Mouse (Mus musculus) spleen, postnatal 36 days (tissue): ENCODE results near the gene Cavin1.

ENCODE experiments used
- DNase-seq, 2 experiments: peaks; one replicate each; pipeline ENCODE4 v3.0.0; 2022; ENCODE audit warnings: low spot score in 2 of 2, mixed read lengths in 1 of 2

The Cavin1 gene

GRCm38 (mm10) chr11:100914415-100914814 lies 56.3 kb downstream of the Cavin1 start:
- no peak for DNase-seq

GRCm38 (mm10) chr11:100912401-100913155 lies 58.1 kb downstream of the Cavin1 start:
- DNase-seq, result no peak

GRCm38 (mm10) chr11:100908567-100908966 lies 62.1 kb downstream of the Cavin1 start:
- DNase-seq, result no peak

DNA sequence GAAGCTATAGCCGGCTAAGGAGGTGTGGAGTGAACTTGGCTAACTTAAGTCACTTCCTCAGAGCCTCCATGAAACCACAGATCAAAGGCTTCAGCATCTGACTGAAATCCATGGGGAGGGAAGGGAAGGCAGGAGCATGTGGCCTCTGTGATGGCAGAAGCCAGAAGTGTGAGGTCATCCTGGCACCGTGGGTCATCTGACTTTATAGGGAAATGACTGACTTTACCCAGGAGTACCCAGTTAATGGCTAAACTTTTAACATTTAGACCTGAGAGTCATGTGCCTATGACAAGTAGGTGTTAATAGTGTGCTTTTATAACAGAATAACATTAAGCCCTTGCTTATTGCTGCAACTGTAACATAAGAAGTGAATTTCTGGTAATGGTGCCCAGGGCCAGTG lies 62.6 kb downstream of the Cavin1 start:
- DNase-seq, result no peak

GRCm38 (mm10) chr11:100906885-100907284 lies 63.8 kb downstream of the Cavin1 start:
- no peak for DNase-seq
